Mouse (Mus musculus) lung, embryonic 14.5 days (tissue): ENCODE measurements at regions not wholly inside any gene's neighbourhood (a gene's known extent, or its start where the extent isn't known, plus 50 kb on each side); places are given as distances from the start of the nearest gene placed in this dataset.

Experiments used
- ATAC-seq: fragments of 200-750 bp; cut with Nextera tagmentation; 2 replicates; pipeline ENCODE4 v1.8.0; 2017; ENCODE audit warnings: mild to moderate bottlenecking, moderate TSS enrichment, moderate library complexity; ENCODE audit not compliant: insufficient read depth
- DNase-seq: peaks from one replicate; pipeline ENCODE4 v3.0.0-alpha.2; 2015
- H3K27ac ChIP-seq: fragments of 300-500 bp; sonication (generic); 2 replicates; pipeline ENCODE4 v1.5.1; 2014; ENCODE audit warnings: low read depth, mild to moderate bottlenecking, moderate library complexity
- H3K27me3 ChIP-seq: fragments of 300-500 bp; sonication (generic); 2 replicates; pipeline ENCODE4 v1.6.1; 2014; ENCODE audit warnings: low read length, control low read depth; ENCODE audit not compliant: insufficient read depth
- H3K36me3 ChIP-seq: fragments of 300-500 bp; sonication (generic); 2 replicates; pipeline ENCODE4 v1.6.1; 2014; ENCODE audit warnings: control low read depth; ENCODE audit not compliant: insufficient read depth
- H3K4me1 ChIP-seq: fragments of 300-500 bp; sonication (generic); 2 replicates; pipeline ENCODE4 v1.6.1; 2014; ENCODE audit warnings: antibody characterized with exemption, control low read depth; ENCODE audit not compliant: insufficient read depth
- H3K4me2 ChIP-seq: fragments of 300-500 bp; sonication (generic); 2 replicates; pipeline ENCODE4 v1.6.1; 2014; ENCODE audit warnings: mild to moderate bottlenecking
- H3K4me3 ChIP-seq: fragments of 300-500 bp; sonication (generic); 2 replicates; pipeline ENCODE4 v1.5.1; 2014; ENCODE audit warnings: low read depth, low read length
- H3K9ac ChIP-seq: fragments of 300-500 bp; sonication (generic); 2 replicates; pipeline ENCODE4 v1.6.1; 2014
- H3K9me3 ChIP-seq: fragments of 300-500 bp; sonication (generic); 2 replicates; pipeline ENCODE4 v1.6.1; 2016; ENCODE audit warnings: low read depth, low read length, control low read depth
- CTCF ChIP-seq: IDR thresholded peaks from 2 replicates; pipeline ENCODE4 v1.5.1; 2016; ENCODE audit warnings: antibody characterized with exemption, low read depth
- WGBS: fragments of 180-500 bp; shearing (Covaris S2); extraction: QIAGEN DNeasy Blood & Tissue Kit; methylation state at CpG from one replicate; pipeline ENCODE4 v1.1.7; 2014; 5-methylcytosine and 5-hydroxymethylcytosine counted together

GRCm38 (mm10) chr15:62218346-62219080 is 1295.7 kb upstream of the A1bg start:
- no peak overlapping the region for H3K9ac ChIP-seq
- no peaks in the 10 kb centered on the region for H3K27me3 ChIP-seq
- 73% methylated on average over 21 of the region's 21 CpGs for WGBS
- H3K27ac ChIP-seq, result no peak overlapping the region
- no peak for ATAC-seq
- H3K4me1 ChIP-seq, result 0 out of 2 replicates have a peak, but pooled peaks cover 3% of the 10 kb centered on the region
- TF ChIP-seq CTCF, result no peak
- H3K36me3 ChIP-seq, result no peaks in the 10 kb centered on the region
- peak; percentile 48 for DNase-seq
- H3K9me3 ChIP-seq, result no peaks in the 10 kb centered on the region
- H3K4me2 ChIP-seq, result peak overlapping the region; percentile 20; the same call in 1 of the 2 replicates
- no peak overlapping the region for H3K4me3 ChIP-seq

- no peak for ATAC-seq
- peak; percentile 22 for DNase-seq
- WGBS, result 64% methylated on average over 8 of the region's 8 CpGs
These were observed 1294.1 kb upstream of the A1bg start for GRCm38 (mm10) chr15:62216688-62217477.

GRCm38 (mm10) chr15:62215616-62216398 is 1293.0 kb upstream of the A1bg start:
- Histone ChIP-seq H3K4me3 (no peak overlapping the region), H3K27me3 (no peaks in the 10 kb centered on the region), H3K9me3 (no peaks in the 10 kb centered on the region), H3K9ac (no peak overlapping the region), H3K27ac (no peak overlapping the region; the same call in 1 of the 2 replicates), H3K4me1 (0 out of 2 replicates have a peak, but pooled peaks cover 3% of the 10 kb centered on the region), H3K4me2 (no peak overlapping the region), H3K36me3 (no peaks in the 10 kb centered on the region)
- ATAC-seq (no peak), DNase-seq (no peak)
- WGBS, result 53% methylated on average over 8 of the region's 8 CpGs
- no peak for TF ChIP-seq CTCF

More at GRCm38 (mm10) chr15:62216688-62217477, 1294.1 kb upstream of the A1bg start:
- Histone ChIP-seq H3K9me3 (no peaks in the 10 kb centered on the region), H3K4me3 (no peak overlapping the region), H3K4me1 (0 out of 2 replicates have a peak, but pooled peaks cover 3% of the 10 kb centered on the region), H3K9ac (no peak overlapping the region), H3K27ac (no peak overlapping the region), H3K36me3 (no peaks in the 10 kb centered on the region), H3K27me3 (no peaks in the 10 kb centered on the region), H3K4me2 (no peak overlapping the region)
- TF ChIP-seq CTCF, result no peak

GRCm38 (mm10) chr15:62214300-62214699 is 1291.5 kb upstream of the A1bg start:
- no peak overlapping the region for H3K27ac ChIP-seq
- no peaks in the 10 kb centered on the region for H3K9me3 ChIP-seq
- no peak overlapping the region for H3K9ac ChIP-seq
- H3K4me3 ChIP-seq, result no peak overlapping the region
- H3K27me3 ChIP-seq, result no peaks in the 10 kb centered on the region
- no peaks in the 10 kb centered on the region for H3K36me3 ChIP-seq
- H3K4me1 ChIP-seq, result 0 out of 2 replicates have a peak, but pooled peaks cover 3% of the 10 kb centered on the region
- no peak for TF ChIP-seq CTCF
- H3K4me2 ChIP-seq, result no peak overlapping the region
- 74% methylated on average over 4 of the region's 4 CpGs for WGBS
- DNase-seq (no peak), ATAC-seq (no peak)

- no peak overlapping the region for H3K27ac ChIP-seq
- DNase-seq (no peak), ATAC-seq (no peak)
- TF ChIP-seq CTCF, result no peak
- H3K27me3 ChIP-seq, result no peaks in the 10 kb centered on the region
- H3K4me2 ChIP-seq, result no peak overlapping the region
- H3K36me3 ChIP-seq, result no peaks in the 10 kb centered on the region
- WGBS, result 77% methylated on average over 5 of the region's 5 CpGs
- H3K9me3 ChIP-seq, result no peaks in the 10 kb centered on the region
- H3K9ac ChIP-seq, result no peak overlapping the region
- 0 out of 2 replicates have a peak, but pooled peaks cover 3% of the 10 kb centered on the region for H3K4me1 ChIP-seq
- no peak overlapping the region for H3K4me3 ChIP-seq
These were observed 1289.6 kb upstream of the A1bg start for GRCm38 (mm10) chr15:62212283-62212910.

GRCm38 (mm10) chr15:62209881-62210481 is 1287.2 kb upstream of the A1bg start:
- no peak overlapping the region for H3K4me2 ChIP-seq
- H3K4me1 ChIP-seq, result no peaks in the 10 kb centered on the region
- H3K36me3 ChIP-seq, result no peaks in the 10 kb centered on the region
- H3K9ac ChIP-seq, result no peak overlapping the region
- H3K9me3 ChIP-seq, result no peaks in the 10 kb centered on the region
- DNase-seq, result peak; percentile 49
- no peak for ATAC-seq
- no peak overlapping the region for H3K27ac ChIP-seq
- peak; percentile 41 for TF ChIP-seq CTCF
- no peaks in the 10 kb centered on the region for H3K27me3 ChIP-seq
- H3K4me3 ChIP-seq, result no peak overlapping the region
- WGBS, result 66% methylated on average over 5 of the region's 5 CpGs
